Mouse (Mus musculus) stomach, embryonic 14.5 days (tissue): ENCODE measurements around the gene Wls. TPM values are rescaled to one million over a fixed set of nuclear protein-coding genes. Genes with fewer than 3 reads are reported as not detected.

Source experiments
- ATAC-seq: fragments of 200-750 bp; cut with Nextera tagmentation; 2 replicates; pipeline ENCODE4 v1.8.0; 2017; ENCODE audit warnings: low read depth, moderate TSS enrichment; ENCODE audit not compliant: insufficient number of reproducible peaks, insufficient read depth, low FRiP score
- H3K27ac ChIP-seq: fragments of 300-500 bp; sonication (generic); 2 replicates; pipeline ENCODE4 v1.5.1; 2014; ENCODE audit warnings: mild to moderate bottlenecking, low read length, moderate library complexity, mixed read lengths
- H3K27me3 ChIP-seq: fragments of 300-500 bp; sonication (generic); 2 replicates; pipeline ENCODE4 v1.6.1; 2014; ENCODE audit warnings: low read length, control low read depth, mixed read lengths; ENCODE audit not compliant: control insufficient read depth, insufficient read depth
- H3K36me3 ChIP-seq: fragments of 300-500 bp; sonication (generic); 2 replicates; pipeline ENCODE4 v1.6.1; 2014; ENCODE audit warnings: mild to moderate bottlenecking, control low read depth, low read length, moderate library complexity, mixed read lengths; ENCODE audit not compliant: control insufficient read depth, insufficient read depth
- H3K4me1 ChIP-seq: fragments of 300-500 bp; sonication (generic); 2 replicates; pipeline ENCODE4 v1.6.1; 2014; ENCODE audit warnings: low read length, control low read depth, mixed read lengths; ENCODE audit not compliant: control insufficient read depth, insufficient read depth
- H3K4me2 ChIP-seq: fragments of 300-500 bp; sonication (generic); replicated peaks from 2 replicates; pipeline ENCODE4 v1.6.1; 2014; ENCODE audit warnings: low read depth, low read length, control low read depth
- H3K4me3 ChIP-seq: fragments of 300-500 bp; sonication (generic); 2 replicates; pipeline ENCODE4 v1.5.1; 2014; ENCODE audit warnings: low read depth, low read length, control low read depth
- H3K9ac ChIP-seq: fragments of 300-500 bp; sonication (generic); replicated peaks from 2 replicates; pipeline ENCODE4 v1.6.1; 2014; ENCODE audit warnings: low read depth, mild to moderate bottlenecking, control low read depth, low read length, moderate library complexity, mixed read lengths
- H3K9me3 ChIP-seq: fragments of 300-500 bp; sonication (generic); 2 replicates; pipeline ENCODE4 v1.6.1; 2016; ENCODE audit warnings: low read depth, low read length, control low read depth; ENCODE audit not compliant: control insufficient read depth
- WGBS: fragments of 180-500 bp; shearing (Covaris S2); extraction: QIAGEN DNeasy Blood & Tissue Kit; methylation state at CpG from one replicate; pipeline ENCODE4 v1.1.7; 2014; 5-methylcytosine and 5-hydroxymethylcytosine counted together
- polyA plus RNA-seq: library from polyadenylated mRNA; unstranded; fragments of >200 nt; fragmentation: Nextera tagmentation; extraction: Ambion mirVana; gene quantifications from 2 replicates; pipeline ENCODE4 v1.2.1, GENCODE M21; 2014

Gene Wls
- polyA plus RNA-seq, 1 experiment from 2014 or later, result 127 TPM

GRCm38 (mm10) chr3:159885781-159886400 lies 46.4 kb downstream of the Wls start:
- H3K4me1 ChIP-seq, result peaks cover 10% of the 10 kb centered on the region
- H3K9me3 ChIP-seq, result no peaks in the 10 kb centered on the region
- peak overlapping the region; percentile 12; the same call in 1 of the 2 replicates for H3K27ac ChIP-seq
- H3K36me3 ChIP-seq, result no peaks in the 10 kb centered on the region
- 23% methylated on average over 1 of the region's 1 CpGs for WGBS
- H3K9ac ChIP-seq, result no peak overlapping the region
- no peak overlapping the region for H3K4me3 ChIP-seq
- no peaks in the 10 kb centered on the region for H3K27me3 ChIP-seq
- no peak for ATAC-seq
- no peak overlapping the region for H3K4me2 ChIP-seq

DNA sequence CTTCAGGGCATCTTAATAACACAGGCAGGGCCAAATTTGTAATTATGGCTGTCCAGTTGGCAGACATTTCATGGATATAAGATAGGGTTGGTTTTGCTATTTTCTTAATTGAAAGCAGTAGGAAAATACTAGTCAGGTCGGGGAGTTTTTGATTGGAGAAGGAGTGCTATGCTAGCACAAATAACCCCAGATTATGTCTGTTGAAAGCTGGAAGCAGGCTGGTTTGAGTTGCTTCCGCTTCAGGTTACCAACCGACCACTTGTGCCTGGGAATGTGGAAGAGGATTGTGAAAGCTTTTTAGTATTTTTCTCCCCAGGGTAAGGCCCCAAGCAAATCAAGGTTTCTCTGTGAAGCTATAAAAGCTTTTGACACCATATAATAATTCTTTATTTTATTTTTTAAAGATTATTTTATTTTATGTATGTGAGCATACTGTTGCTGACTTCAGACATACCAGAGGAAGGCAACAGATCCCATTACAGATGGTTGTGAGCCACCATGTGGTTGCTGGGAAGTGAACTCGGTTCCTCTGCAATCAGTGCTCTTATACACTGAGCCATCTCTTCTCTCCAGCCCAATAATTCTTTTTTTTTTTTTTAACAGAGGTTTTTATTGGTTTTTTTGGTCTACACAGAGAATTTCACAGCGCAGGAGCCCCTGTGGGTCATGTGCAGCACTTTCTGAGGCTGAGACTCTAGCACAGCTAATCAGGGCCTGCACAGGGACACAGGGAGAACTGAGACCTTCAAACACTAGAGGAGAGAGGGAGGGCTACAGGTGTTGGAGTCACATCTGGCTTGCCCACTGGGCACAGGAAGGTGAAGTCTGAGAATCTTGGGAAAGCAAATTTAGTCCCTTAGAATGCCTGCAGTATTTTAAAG lies 50.9 kb downstream of the Wls start:
- H3K4me3 ChIP-seq, result no peak overlapping the region
- H3K27ac ChIP-seq, result no peak overlapping the region
- whole genome bisulfite sequencing, result 78% methylated on average over 5 of the region's 5 CpGs
- H3K36me3 ChIP-seq, result no peaks in the 10 kb centered on the region
- H3K4me2 ChIP-seq, result no peak overlapping the region
- no peak overlapping the region for H3K9ac ChIP-seq
- H3K4me1 ChIP-seq, result peaks cover 1% of the 10 kb centered on the region; the same call in 1 of the 2 replicates
- H3K27me3 ChIP-seq, result no peaks in the 10 kb centered on the region
- no peaks in the 10 kb centered on the region for H3K9me3 ChIP-seq
- ATAC-seq, result no peak

DNA sequence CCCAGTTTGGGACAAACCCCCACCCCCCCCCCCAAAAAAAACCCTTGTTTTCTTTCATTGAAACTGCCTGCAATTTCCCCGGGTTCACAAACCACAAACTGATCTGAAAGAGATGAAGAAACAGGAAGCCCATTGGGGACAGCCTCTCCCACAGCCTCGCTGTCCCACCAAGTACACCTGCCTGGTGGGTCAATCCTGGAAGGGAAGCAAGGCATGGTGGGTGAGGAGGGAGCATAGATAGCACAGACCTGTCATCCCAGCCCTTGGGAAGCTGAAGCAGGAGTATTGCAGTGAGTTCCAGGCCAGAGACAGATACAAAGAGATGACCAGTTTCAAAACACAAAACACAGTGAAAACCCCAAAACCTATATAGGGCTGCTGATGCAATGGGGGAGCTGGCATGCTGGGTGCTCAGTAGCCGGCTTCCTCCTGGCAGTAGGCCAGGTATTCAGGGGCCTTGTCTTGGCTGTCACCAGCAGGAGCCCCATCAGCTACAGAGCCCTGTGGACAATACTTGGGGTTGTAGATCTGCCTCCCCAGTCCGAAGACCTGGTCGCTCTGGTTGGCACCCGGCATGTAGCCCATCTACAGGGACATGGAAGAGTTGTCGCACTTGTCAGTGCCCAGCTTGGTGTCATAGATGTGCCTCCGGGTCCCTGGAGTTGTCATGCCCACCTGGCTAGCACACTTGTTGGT lies 51.7 kb downstream of the Wls start:
- H3K4me2 ChIP-seq, result no peak overlapping the region
- WGBS, result 91% methylated on average over 8 of the region's 8 CpGs
- H3K4me1 ChIP-seq, result no peaks in the 10 kb centered on the region
- H3K36me3 ChIP-seq, result no peaks in the 10 kb centered on the region
- ATAC-seq, result no peak
- H3K27me3 ChIP-seq, result no peaks in the 10 kb centered on the region
- no peaks in the 10 kb centered on the region for H3K9me3 ChIP-seq
- no peak overlapping the region for H3K27ac ChIP-seq
- H3K9ac ChIP-seq, result no peak overlapping the region
- H3K4me3 ChIP-seq, result no peak overlapping the region

- 97% methylated on average over 1 of the region's 1 CpGs for WGBS
- no peak overlapping the region for H3K27ac ChIP-seq
- no peak for ATAC-seq
These were observed 67.9 kb downstream of the Wls start for GRCm38 (mm10) chr3:159907329-159907728.

GRCm38 (mm10) chr3:159917328-159918090 lies 78.0 kb downstream of the Wls start:
- Histone ChIP-seq H3K36me3 (peaks cover 8% of the 10 kb centered on the region; the same call in 1 of the 2 replicates), H3K4me1 (no peaks in the 10 kb centered on the region), H3K27ac (no peak overlapping the region), H3K9me3 (no peaks in the 10 kb centered on the region), H3K9ac (no peak overlapping the region), H3K4me2 (no peak overlapping the region), H3K27me3 (no peaks in the 10 kb centered on the region), H3K4me3 (no peak overlapping the region)
- 71% methylated on average over 2 of the region's 2 CpGs for WGBS
- no peak for ATAC-seq

More at GRCm38 (mm10) chr3:159907329-159907728, 67.9 kb downstream of the Wls start:
- H3K4me2 ChIP-seq, result no peak overlapping the region
- H3K36me3 ChIP-seq, result peaks cover 5% of the 10 kb centered on the region
- no peaks in the 10 kb centered on the region for H3K4me1 ChIP-seq
- H3K9me3 ChIP-seq, result no peaks in the 10 kb centered on the region
- H3K4me3 ChIP-seq, result no peak overlapping the region
- H3K9ac ChIP-seq, result no peak overlapping the region
- H3K27me3 ChIP-seq, result no peaks in the 10 kb centered on the region

Other genes starting within 250 kb of the Wls start
- not detected in 2 replicates for gene Rpe65, start 240.5 kb upstream of the Wls start, polyA plus RNA-seq